Mouse (Mus musculus) testis, adult 2 months (tissue): Measurements from ENCODE around the gene A2ml1.

Experiments
- CTCF ChIP-seq: fragments of 200-500 bp; IDR thresholded peaks from 2 replicates; pipeline ENCODE4 v1.5.1; 2012; ENCODE audit warnings: low read depth, mild to moderate bottlenecking, inconsistent platforms, low read length, moderate library complexity; ENCODE audit not compliant: control insufficient read depth, insufficient read depth, insufficient replicate concordance
- POLR2A ChIP-seq: fragments of 200-500 bp; IDR thresholded peaks from 2 replicates; pipeline ENCODE4 v1.6.1; 2012; ENCODE audit warnings: low read depth, mild to moderate bottlenecking, inconsistent platforms, low read length, moderate library complexity; ENCODE audit not compliant: control insufficient read depth

DNA sequence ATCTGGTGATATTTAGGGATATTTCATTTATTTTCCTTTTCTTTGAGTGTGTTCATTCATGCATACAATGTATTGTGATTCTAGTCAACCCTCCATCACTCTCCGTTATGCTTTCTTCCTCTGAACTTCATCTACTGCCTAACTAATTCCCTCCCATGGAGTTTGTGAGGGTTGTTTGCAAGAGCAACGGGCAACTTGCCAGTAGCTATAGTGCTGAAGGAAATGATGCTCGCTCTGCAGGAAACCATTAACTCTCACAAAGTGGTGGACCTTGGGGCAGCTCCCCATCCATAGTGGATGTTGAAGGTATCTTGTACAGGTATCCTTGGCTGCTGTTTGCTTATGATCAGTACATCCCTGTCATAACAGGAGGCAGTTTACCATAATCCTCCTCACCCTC, 20.6 kb upstream of the A2ml1 start:
- no peak for TF ChIP-seq CTCF
- TF ChIP-seq POLR2A: no peak
